Mouse (Mus musculus) stomach, postnatal 0 days (tissue): ENCODE measurements around the gene Gm45717.

Experiments used
- CTCF ChIP-seq: IDR thresholded peaks from 2 replicates; pipeline ENCODE4 v1.5.1; 2016; ENCODE audit warnings: antibody characterized with exemption, low read depth, mild to moderate bottlenecking, moderate library complexity
- EP300 ChIP-seq: optimal IDR thresholded peaks from 2 replicates; pipeline ENCODE3; 2016; ENCODE audit warnings: antibody characterized with exemption

GRCm38 (mm10) chr7:140908634-140909107 is 47.1 kb downstream of the Gm45717 start:
- TF ChIP-seq CTCF (peak; percentile 93), EP300 (no peak)
